Mouse (Mus musculus): ENCODE measurements at regions not wholly inside any gene's neighbourhood (a gene's known extent, or its start where the extent isn't known, plus 50 kb on each side); places are given as distances from the start of the nearest gene placed in this dataset.

DNA sequence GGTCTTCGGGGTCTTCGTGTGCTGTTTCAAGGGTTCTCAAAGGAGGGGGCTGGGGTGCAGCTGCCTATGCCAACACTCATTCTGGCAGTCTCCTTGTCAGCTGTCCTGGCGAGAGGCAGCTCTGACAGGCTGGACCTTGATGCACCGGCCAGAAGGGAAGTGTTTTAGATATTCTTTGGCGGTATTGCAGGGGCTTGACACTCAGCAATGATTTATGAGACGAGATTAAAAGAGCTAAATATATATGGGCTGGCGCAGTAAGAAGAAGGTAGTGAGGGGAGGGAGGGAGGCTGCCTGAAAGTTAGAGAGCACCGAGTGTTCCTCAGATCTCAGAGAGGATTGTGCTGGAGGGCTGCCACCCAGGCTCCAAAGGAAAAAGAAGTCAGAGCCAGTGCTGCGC, 50.2 kb upstream of the Pdzd8 start:
- dilution Hi-C loops (cut with MboI; ENCODE audit: extremely low pct_ligation_motif_present, extremely low pct_unique_long_range_greater_than_20kb, low sequenced_read_pairs) = no loop called here
- Histone ChIP-seq H3K4me2 (ENCODE audit: insufficient read depth, low read depth, poor library complexity, severe bottlenecking) (no peak overlapping the region), H3K4me1 (ENCODE audit: control insufficient read depth in 1 of 2, insufficient read depth in 2 of 2) (peaks cover 0 to 1% of the 10 kb centered on the region in 2 experiments; a peak in 2 of 4 replicates), H3K36me3 (replicated peaks in 1 of 2; ENCODE audit: control insufficient read depth in 1 of 2, insufficient read depth in 1 of 2, low read length in 1 of 2) (no peaks in the 10 kb centered on the region), H3K27me3 (replicated peaks) (peaks cover 3% of the 10 kb centered on the region), H3K9ac (ENCODE audit: insufficient read depth, low read depth) (no peak overlapping the region), H3K9me3 (replicated peaks; ENCODE audit: low read length) (no peaks in the 10 kb centered on the region), H3K27ac (ENCODE audit: insufficient read depth, low read depth) (no peak overlapping the region), H3K4me3 (replicated peaks in 1 of 3; ENCODE audit: low read depth in 2 of 3, low read length in 2 of 3, poor library complexity in 1 of 3) (no peak overlapping the region), H3K79me2 (replicated peaks; ENCODE audit: control insufficient read depth, extremely low read depth, insufficient read depth, poor library complexity, severe bottlenecking) (no peaks in the 10 kb centered on the region)
- in situ Hi-C loops (cut with MboI; ENCODE audit: low pct_ligation_motif_present, low pct_unique_long_range_greater_than_20kb, low sequenced_read_pairs) = no loop called here
- no peak for TF ChIP-seq EP300 (IDR thresholded peaks at IDR 0.05; ENCODE audit: low read length)
- no peak for TF ChIP-seq SMC3 (IDR thresholded peaks at IDR 0.05; ENCODE audit: low read depth, low read length)
- TF ChIP-seq ELF1 (IDR thresholded peaks at IDR 0.05; ENCODE audit: low read depth, low read length) = no peak
- TF ChIP-seq E2F4 (IDR thresholded peaks at IDR 0.05; ENCODE audit: insufficient replicate concordance, low read depth, low read length) = no peak
- no peak for TF ChIP-seq ETS1 (conservative IDR thresholded peaks at IDR 0.05; ENCODE audit: low read depth, low read length)
- no peak for TF ChIP-seq MAX (IDR thresholded peaks at IDR 0.05; ENCODE audit: low read length)
- no peak for TF ChIP-seq POLR2A (IDR thresholded peaks at IDR 0.05; ENCODE audit: low read depth, low read length)
- no peak for TF ChIP-seq RCOR1 (conservative IDR thresholded peaks at IDR 0.05; ENCODE audit: low read depth, low read length)
- no peak for TF ChIP-seq TCF12 (IDR thresholded peaks at IDR 0.05; ENCODE audit: low read depth, low read length)
- no peak for TF ChIP-seq POLR2AphosphoS2 (IDR thresholded peaks at IDR 0.05; ENCODE audit: low read depth, low read length)
- no peak for TF ChIP-seq JUN (IDR thresholded peaks at IDR 0.05; ENCODE audit: insufficient read depth, low read depth, low read length)
- TF ChIP-seq MAFK (IDR thresholded peaks at IDR 0.05; ENCODE audit: insufficient replicate concordance, low read length) = no peak
- no peak for TF ChIP-seq MYC (IDR thresholded peaks at IDR 0.05; ENCODE audit: low read depth, low read length)
- no peak for TF ChIP-seq BHLHE40 (IDR thresholded peaks at IDR 0.05; ENCODE audit: low read depth, low read length)
- no peak for TF ChIP-seq RAD21 (IDR thresholded peaks at IDR 0.05; ENCODE audit: low read depth, low read length)
- no peak for DNase-seq (ENCODE audit: extremely low read depth)

DNA sequence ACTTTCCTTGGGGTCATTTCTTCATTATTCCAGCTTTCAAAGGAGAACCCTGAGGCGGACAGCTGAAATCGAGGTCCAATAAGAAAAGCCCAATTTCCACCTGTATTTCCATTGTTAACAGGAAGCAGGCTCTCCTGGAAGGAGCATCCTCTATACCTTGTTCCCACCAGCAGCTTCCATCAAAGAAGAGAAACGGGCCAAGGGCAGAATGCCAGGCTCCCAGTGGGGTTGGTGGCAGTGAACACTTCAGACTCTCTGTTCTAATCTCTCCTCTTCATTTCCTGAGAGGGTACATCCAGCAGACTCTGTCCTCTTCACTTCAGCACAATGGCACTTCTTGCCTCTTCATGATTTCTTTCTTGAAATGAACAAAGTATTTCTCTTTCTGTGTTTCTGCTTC, 50.9 kb upstream of the Pdzd8 start:
- no peak overlapping the region for H3K4me3 ChIP-seq (replicated peaks in 1 of 3; ENCODE audit: low read depth in 2 of 3, low read length in 2 of 3, poor library complexity in 1 of 3)
- dilution Hi-C loops (cut with MboI; ENCODE audit: extremely low pct_ligation_motif_present, extremely low pct_unique_long_range_greater_than_20kb, low sequenced_read_pairs) (no loop called here), in situ Hi-C loops (cut with MboI; ENCODE audit: low pct_ligation_motif_present, low pct_unique_long_range_greater_than_20kb, low sequenced_read_pairs) (no loop called here)
- no peaks in the 10 kb centered on the region for H3K79me2 ChIP-seq (replicated peaks; ENCODE audit: control insufficient read depth, extremely low read depth, insufficient read depth, poor library complexity, severe bottlenecking)
- H3K27me3 ChIP-seq (replicated peaks) = peaks cover 3% of the 10 kb centered on the region
- no peaks in the 10 kb centered on the region for H3K9me3 ChIP-seq (replicated peaks; ENCODE audit: low read length)
- no peak overlapping the region for H3K27ac ChIP-seq (ENCODE audit: insufficient read depth, low read depth)
- H3K4me2 ChIP-seq (ENCODE audit: insufficient read depth, low read depth, poor library complexity, severe bottlenecking) = no peak overlapping the region
- TF ChIP-seq MAZ (IDR thresholded peaks at IDR 0.05; ENCODE audit: low read depth, low read length) (no peak), NELFE (IDR thresholded peaks at IDR 0.05; ENCODE audit: low read depth, low read length) (no peak), SMC3 (IDR thresholded peaks at IDR 0.05; ENCODE audit: low read depth, low read length) (no peak), ZC3H11A (IDR thresholded peaks at IDR 0.05; ENCODE audit: low read depth, low read length) (no peak), MYC (IDR thresholded peaks at IDR 0.05; ENCODE audit: low read depth, low read length) (no peak), USF1 (IDR thresholded peaks at IDR 0.05; ENCODE audit: low read depth, low read length) (no peak), UBTF (IDR thresholded peaks at IDR 0.05; ENCODE audit: low read depth, low read length) (no peak), ZNF384 (IDR thresholded peaks at IDR 0.05; ENCODE audit: low read depth, low read length) (no peak), USF2 (conservative IDR thresholded peaks at IDR 0.05; ENCODE audit: low read depth, low read length) (no peak), E2F4 (IDR thresholded peaks at IDR 0.05; ENCODE audit: insufficient replicate concordance, low read depth, low read length) (no peak), BHLHE40 (IDR thresholded peaks at IDR 0.05; ENCODE audit: low read depth, low read length) (no peak), MAFK (IDR thresholded peaks at IDR 0.05; ENCODE audit: insufficient replicate concordance, low read length) (no peak), PAX5 (IDR thresholded peaks at IDR 0.05; ENCODE audit: low read length) (no peak), POLR2A (IDR thresholded peaks at IDR 0.05; ENCODE audit: low read depth, low read length) (no peak), TCF12 (IDR thresholded peaks at IDR 0.05; ENCODE audit: low read depth, low read length) (no peak), NRF1 (IDR thresholded peaks at IDR 0.05; ENCODE audit: low read depth, low read length) (no peak), CTCF (conservative IDR thresholded peaks at IDR 0.05 in 1 of 2, IDR thresholded peaks at IDR 0.05 in 1 of 2; ENCODE audit: low read depth in 2 of 2, low read length in 2 of 2) (no peak)
- no peaks in the 10 kb centered on the region for H3K36me3 ChIP-seq (replicated peaks in 1 of 2; ENCODE audit: control insufficient read depth in 1 of 2, insufficient read depth in 1 of 2, low read length in 1 of 2)
- H3K4me1 ChIP-seq (ENCODE audit: control insufficient read depth in 1 of 2, insufficient read depth in 2 of 2) = peaks cover 2 to 8% of the 10 kb centered on the region in 2 experiments; a peak in 3 of 4 replicates
- no peak overlapping the region for H3K9ac ChIP-seq (ENCODE audit: insufficient read depth, low read depth)
- DNase-seq (ENCODE audit: extremely low read depth) = no peak
